Mouse (Mus musculus): ENCODE data around the gene Cope.

DNA sequence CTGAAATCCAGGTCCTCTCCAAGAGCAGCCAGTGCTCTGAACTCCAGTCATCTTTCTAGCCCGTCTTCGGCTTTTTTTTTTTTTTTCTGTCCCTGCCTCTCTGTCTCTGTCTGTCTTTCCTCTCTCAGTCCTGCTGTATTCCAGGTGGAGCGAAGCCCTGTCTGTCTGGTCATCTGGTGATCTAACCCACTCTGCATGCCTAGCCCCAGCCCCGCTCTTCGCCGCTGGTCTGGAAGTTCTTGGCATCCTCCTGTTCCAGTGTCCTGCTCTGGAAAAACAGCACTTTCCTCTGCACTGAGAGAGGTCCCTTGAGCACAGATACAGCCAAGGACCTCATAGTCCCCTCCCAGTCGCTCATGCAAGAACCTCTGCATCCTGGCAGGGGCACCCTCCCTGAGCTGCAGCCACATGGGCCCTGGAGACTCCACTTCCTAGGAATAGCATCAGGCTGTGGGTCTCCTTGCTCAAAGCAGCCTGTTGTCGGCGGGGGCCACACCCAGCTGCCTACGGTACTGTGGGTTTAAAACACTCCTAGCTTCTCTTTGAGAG is 59.2 kb downstream of the Cope start:
- no peak for TF ChIP-seq CTCF (IDR thresholded peaks at IDR 0.05; ENCODE audit: borderline replicate concordance, insufficient read depth, low read length)
- no peak for TF ChIP-seq POLR2A (IDR thresholded peaks at IDR 0.05; ENCODE audit: low read depth, low read length)
